Mouse (Mus musculus) cerebellum, adult 8-10 months (tissue): ENCODE measurements around the gene Dlg2.

Source experiments
- DNase-seq: peaks from one replicate; pipeline ENCODE4 v3.0.0; 2022

Dlg2 gene

DNA sequence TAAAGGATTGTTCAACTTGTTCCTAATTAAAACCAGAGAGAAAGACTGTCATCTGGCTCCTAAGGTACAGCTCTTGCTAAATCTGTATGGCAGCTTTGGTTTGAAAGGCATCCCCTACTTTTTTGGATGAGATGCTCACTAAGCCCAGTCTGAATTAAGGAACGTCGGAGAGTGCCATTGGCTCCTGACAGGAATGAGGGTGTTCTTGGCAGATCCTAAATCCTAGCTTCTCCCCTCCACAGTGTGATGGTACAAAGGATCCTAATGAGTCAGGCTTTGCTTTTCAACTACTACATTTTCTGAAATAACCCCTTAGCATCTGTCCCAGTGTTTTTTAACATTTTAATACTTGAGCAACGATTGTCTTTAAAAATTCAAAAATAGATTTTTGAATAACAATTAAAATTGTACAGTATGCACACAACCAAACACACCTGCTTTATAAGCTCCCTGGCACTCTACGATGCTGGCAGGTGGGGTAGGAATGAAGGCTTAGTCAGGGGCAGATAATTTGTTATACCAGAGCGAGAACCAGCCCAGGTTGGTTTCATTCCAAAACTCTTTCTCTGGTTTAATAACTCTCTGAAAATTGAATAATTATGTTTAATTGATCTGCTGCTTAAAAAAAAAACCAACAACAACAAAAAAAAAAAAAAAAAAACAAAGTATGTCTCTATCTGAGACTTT lies 1527.4 kb downstream of the Dlg2 start:
- DNase-seq: no peak

DNA sequence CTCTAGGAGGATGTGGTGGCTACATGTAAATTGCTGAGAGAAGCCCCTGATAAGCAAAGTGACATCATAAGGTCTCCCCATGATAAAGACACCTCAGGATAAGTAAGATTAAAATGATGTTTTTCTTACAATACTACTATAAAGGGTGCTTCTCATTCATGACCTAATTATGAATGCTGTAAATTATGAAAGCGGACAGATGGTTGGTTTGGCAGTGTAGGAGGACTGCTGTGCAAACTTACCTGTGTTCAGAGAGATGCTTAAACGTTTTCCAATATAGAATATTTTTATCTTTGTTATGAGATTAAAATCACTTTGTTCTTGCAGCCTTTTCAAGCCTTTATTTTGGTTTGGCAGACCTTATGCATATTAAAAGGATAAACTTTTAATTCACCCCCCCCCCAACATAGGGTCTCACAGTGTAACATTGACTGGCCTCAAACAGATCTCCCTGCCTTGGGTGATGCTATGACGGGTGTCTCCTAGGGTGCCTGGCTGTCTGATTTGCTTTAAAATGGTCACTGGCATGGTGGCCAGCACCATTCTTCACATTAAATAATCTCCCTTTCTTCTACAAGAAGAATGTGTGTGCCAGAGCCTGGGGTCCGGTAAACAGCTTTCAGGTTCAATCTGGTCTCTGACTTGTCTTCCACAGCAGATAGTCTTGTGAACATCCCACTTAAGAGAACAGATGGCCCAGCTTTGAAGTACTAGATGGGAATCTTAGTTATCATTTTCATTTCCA lies 1529.4 kb downstream of the Dlg2 start:
- peak; percentile 8 for DNase-seq

DNA sequence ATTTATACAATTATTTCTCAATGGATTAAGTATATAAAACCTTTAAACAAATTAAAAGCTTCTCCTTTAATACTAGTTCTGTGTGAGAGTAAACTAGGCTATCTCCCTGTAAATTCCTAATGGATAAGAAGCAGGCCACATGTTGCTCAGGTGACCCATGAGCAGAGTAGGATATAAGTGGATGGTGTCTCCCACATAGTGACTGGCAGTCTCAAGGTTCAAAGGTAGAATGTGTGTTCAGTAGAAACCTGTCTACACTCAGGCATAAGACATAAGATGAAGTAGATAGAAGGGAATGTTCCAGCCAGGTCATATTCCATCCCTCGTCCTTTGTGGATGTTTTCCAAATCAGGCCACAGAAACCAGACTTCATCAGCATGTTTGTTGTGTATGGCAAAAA lies 1532.2 kb downstream of the Dlg2 start:
- no peak for DNase-seq

DNA sequence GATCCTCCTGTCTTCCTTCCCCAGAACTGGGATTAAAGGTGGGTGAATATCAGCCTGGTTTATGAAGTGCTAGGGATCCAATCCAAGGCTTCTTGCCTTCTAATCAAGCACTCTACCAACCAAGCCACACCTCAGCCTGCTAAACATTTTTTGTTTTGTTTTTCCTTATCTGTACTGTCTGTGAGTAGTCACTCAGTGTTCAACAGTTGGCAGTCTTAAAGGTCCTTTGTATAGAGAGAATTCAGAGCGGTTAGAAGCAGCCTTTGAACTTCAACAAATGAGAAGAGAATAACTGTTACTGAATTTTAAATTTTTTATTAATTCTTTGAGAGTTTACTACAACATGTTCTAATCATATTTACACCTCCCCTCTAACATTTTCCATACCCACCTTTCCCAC lies 1548.5 kb downstream of the Dlg2 start:
- no peak for DNase-seq

- no peak for DNase-seq
Measured at GRCm38 (mm10) chr7:92025465-92026056, 1549.1 kb downstream of the Dlg2 start.

DNA sequence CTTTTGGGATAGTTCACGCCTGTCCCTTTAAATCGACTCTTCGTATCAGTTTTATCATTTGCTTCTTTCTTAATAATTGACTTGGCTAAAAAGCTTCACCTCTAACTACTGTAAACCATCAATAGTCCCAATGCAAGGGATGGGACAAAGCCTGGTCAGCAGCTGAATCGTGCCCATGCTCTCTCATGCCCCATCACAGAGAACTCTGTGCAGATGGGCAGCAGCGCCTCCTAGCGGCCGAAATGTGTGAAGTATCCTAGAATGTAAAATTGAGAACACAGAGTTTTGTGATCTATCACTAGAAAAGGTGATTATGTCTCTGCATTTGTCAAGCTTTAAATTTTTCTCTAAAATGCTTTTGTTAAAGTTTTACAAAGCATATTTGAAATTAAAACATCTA lies 1550.6 kb downstream of the Dlg2 start:
- DNase-seq: peak; percentile 61

- no peak for DNase-seq
Measured at GRCm38 (mm10) chr7:92034256-92034655, 1557.8 kb downstream of the Dlg2 start.

GRCm38 (mm10) chr7:92040187-92040586 lies 1563.7 kb downstream of the Dlg2 start:
- DNase-seq: no peak

GRCm38 (mm10) chr7:92040785-92041411 lies 1564.4 kb downstream of the Dlg2 start:
- DNase-seq: no peak

GRCm38 (mm10) chr7:92044966-92045365 lies 1568.5 kb downstream of the Dlg2 start:
- DNase-seq: no peak

DNA sequence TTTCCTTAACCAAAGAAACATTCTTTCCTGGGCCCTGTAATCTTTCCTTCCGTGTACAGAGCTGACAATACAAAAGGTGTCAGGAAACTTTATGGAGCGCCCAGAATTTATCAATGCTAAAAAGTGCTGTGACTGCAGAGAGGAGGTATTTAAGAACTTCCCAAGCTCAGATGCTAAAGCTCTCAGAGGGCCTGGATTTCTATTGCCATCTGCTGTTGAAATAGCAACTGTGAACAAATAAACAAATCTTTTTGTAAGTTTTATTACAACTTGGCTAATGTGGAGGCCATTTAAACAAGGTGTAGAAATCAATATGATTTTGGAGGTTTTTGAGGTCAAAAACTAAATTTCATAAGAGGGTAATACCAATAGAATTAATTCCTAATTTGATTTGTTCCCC lies 1570.8 kb downstream of the Dlg2 start:
- DNase-seq: no peak

DNA sequence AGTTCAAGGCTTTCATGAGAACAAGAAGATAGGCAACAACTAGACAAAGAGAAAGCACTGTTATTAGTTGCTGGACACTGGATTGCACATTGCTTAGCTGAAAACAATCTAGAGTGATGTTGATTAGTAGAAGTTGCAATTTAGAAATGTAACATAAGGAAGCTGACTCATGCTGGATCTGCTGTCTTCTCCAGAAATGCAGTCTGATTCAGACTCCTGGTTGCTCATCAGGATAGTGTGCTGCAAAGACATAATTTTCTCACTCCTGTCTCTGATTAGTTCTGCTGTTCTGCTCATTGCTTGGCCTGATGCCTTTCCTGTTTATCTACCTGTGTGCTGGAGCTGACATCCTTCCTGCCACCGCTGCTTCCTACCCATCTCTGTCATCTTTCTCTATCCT lies 1572.4 kb downstream of the Dlg2 start:
- no peak for DNase-seq

GRCm38 (mm10) chr7:92066851-92067250 lies 1590.4 kb downstream of the Dlg2 start:
- DNase-seq: no peak

DNA sequence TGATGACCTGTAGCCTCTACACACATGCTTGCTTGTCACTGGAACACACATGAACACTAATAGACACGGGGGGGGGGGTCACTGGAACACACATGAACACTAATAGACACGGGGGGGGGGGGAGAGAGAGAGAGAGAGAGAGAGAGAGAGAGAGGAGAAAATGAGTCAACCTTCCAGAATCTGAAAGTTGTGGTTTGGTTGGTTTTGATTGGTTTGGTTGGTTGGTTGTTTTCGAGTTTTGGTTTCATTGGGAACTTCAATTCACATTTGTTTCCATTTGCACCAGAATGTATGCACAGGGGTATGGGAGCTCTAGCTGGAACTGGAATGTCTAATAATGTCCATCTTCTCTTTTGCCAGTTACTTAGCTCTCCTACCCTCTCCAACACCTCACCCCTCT lies 1611.0 kb downstream of the Dlg2 start:
- no peak for DNase-seq

DNA sequence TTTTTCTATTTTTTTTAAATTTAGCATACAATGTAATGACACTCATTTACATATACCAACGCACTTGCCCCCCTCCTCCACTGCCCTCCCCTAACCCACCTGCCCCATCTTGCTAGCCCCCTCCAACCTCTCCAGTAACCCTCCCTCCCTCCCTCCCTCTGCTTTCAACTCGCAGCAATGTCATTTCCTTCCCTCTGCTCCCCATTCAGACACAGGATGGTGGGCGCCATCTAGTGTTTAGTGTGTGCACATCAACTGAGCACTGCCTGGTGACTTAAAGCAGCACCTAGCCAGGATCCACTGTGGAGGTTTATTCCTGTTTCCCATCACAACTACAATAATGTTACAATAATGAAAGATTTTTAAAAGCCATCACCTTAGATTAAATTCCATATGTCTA lies 1617.4 kb downstream of the Dlg2 start:
- DNase-seq: peak; percentile 45

- DNase-seq: no peak
Measured at GRCm38 (mm10) chr7:92095198-92095597, 1618.7 kb downstream of the Dlg2 start.

- no peak for DNase-seq
Measured at GRCm38 (mm10) chr7:92100847-92101246, 1624.4 kb downstream of the Dlg2 start.

GRCm38 (mm10) chr7:92102892-92103543 lies 1626.5 kb downstream of the Dlg2 start:
- DNase-seq: peak; percentile 68

DNA sequence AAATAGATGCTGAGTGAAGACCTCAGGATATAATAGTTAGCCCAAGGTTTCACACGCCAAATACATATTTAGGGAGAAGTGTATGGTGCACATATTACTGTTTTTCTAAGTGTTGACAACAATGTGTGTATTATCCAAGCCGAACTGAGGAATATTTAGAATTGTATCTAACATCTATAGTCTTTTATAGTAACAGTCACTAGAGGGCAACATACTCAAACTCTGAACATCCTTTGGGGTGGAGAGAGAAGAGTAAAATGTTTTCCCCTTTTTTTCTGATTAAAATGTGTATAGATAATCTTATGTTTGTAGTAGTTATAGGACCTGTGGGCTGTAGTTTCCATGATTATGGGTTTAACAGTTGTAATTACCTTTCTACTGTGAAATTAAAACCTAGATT lies 1629.0 kb downstream of the Dlg2 start:
- no peak for DNase-seq

- peak; percentile 27 for DNase-seq
Measured at GRCm38 (mm10) chr7:92105956-92106355, 1629.5 kb downstream of the Dlg2 start.

GRCm38 (mm10) chr7:92113065-92113464 lies 1636.6 kb downstream of the Dlg2 start:
- no peak for DNase-seq

GRCm38 (mm10) chr7:92115237-92115871 lies 1638.9 kb downstream of the Dlg2 start:
- DNase-seq: no peak

GRCm38 (mm10) chr7:92123276-92123675 lies 1646.8 kb downstream of the Dlg2 start:
- DNase-seq: no peak
